Mouse (Mus musculus): ENCODE measurements around the gene Gm20388.

DNA sequence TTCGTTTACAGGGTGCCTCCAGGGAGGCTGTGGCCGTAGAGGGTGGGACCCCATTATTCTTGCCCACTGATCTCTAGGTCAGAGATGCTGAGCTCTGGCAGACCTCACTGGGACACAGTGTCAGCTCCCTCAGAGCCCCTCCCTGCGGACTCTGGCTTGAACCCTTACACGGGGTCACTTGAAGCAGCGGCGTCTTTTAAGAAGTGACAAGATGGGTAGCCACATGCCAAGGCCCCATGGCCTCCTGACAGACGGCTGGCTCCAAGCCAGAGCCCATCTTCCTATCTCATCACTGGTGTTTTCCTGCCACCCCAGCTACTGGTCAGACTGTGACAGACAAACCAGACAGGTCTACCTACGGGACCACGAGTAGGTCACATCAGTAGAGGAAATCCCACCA is 2288.6 kb downstream of the Gm20388 start:
- TF ChIP-seq CTCF (IDR thresholded peaks at IDR 0.05; ENCODE audit: low read depth), result no peak
- TF ChIP-seq EP300 (IDR thresholded peaks at IDR 0.05; ENCODE audit: low read depth), result no peak

All from liver, embryonic 14.5 days (tissue).